Mouse (Mus musculus) neural tube, embryonic 11.5 days (tissue): ENCODE data around the gene H2al3. TPM values are rescaled to one million over a fixed set of nuclear protein-coding genes. Genes with fewer than 3 reads are reported as not detected.

ENCODE experiments used
- polyA plus RNA-seq: library from polyadenylated mRNA; unstranded; fragments of >200 nt; fragmentation: Nextera tagmentation; extraction: Ambion mirVana; gene quantifications from 2 replicates; pipeline ENCODE4 v1.2.1, GENCODE M21; 2014

H2al3 gene
- polyA plus RNA-seq, 1 experiment from 2014 or later, result not detected

Other genes starting within 250 kb of the H2al3 start
- gene Dynlt3, start 186.7 kb upstream of the H2al3 start, polyA plus RNA-seq, result 24.4 and 26.9 TPM in 2 replicates
- gene Hypm, start 2.8 kb upstream of the H2al3 start, polyA plus RNA-seq, result not detected in 2 replicates
- gene Sytl5, start 35.9 kb downstream of the H2al3 start, polyA plus RNA-seq, result 0.23 and 0.54 TPM in 2 replicates